Mouse (Mus musculus) E14TG2a.4 (cell line): Measurements from ENCODE around the gene Lcor.

Source experiments
- H3K27me3 ChIP-seq: 2 replicates; pipeline ENCODE4 v1.6.1; 2014; ENCODE audit warnings: low read length, control low read depth; ENCODE audit not compliant: insufficient read depth
- H3K36me3 ChIP-seq: 2 replicates; pipeline ENCODE4 v1.6.1; 2014; ENCODE audit warnings: low read length, control low read depth; ENCODE audit not compliant: insufficient read depth
- H3K4me1 ChIP-seq: replicated peaks from 2 replicates; pipeline ENCODE4 v1.6.1; 2014; ENCODE audit warnings: low read depth, low read length, control low read depth
- H3K4me3 ChIP-seq: replicated peaks from 2 replicates; pipeline ENCODE4 v1.5.1; 2014; ENCODE audit warnings: mild to moderate bottlenecking, low read length
- H3K9me3 ChIP-seq: 2 replicates; pipeline ENCODE4 v1.6.1; 2014; ENCODE audit warnings: low read length, control low read depth
- CTCF ChIP-seq: conservative IDR thresholded peaks from 2 replicates; pipeline ENCODE4 v1.5.1; 2014; ENCODE audit warnings: low read length
- NANOG ChIP-seq: IDR thresholded peaks from 2 replicates; pipeline ENCODE4 v1.6.1; 2014; ENCODE audit warnings: borderline replicate concordance, low read length, mixed read lengths
- POU5F1 ChIP-seq: IDR thresholded peaks from 2 replicates; pipeline ENCODE4 v1.6.1; 2014; ENCODE audit warnings: low read length, borderline replicate concordance

The Lcor gene

DNA sequence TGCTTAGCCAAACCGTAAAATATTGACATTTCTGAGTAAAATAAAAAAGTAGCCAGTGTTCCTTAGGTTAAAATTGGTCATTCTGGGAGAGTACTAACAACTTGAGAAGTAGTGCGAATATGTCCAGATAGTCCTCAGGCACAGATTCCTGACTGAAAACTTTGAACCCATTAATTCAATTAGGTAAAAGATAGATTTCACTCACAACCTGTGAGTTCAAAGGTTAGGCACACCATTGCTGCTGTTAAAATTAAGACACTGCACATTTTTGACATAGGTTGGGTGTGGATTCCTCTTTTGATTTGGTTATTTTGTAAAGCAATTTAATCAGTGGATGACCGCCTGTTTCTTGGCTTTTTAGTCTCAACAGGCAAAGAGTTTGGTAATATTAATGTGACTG is 78.4 kb downstream of the Lcor start:
- Histone ChIP-seq H3K36me3 (peaks cover 40% of the 10 kb centered on the region), H3K27me3 (no peaks in the 10 kb centered on the region), H3K9me3 (no peaks in the 10 kb centered on the region), H3K4me1 (no peaks in the 10 kb centered on the region), H3K4me3 (no peak overlapping the region)
- TF ChIP-seq POU5F1 (no peak), CTCF (no peak), NANOG (no peak)

DNA sequence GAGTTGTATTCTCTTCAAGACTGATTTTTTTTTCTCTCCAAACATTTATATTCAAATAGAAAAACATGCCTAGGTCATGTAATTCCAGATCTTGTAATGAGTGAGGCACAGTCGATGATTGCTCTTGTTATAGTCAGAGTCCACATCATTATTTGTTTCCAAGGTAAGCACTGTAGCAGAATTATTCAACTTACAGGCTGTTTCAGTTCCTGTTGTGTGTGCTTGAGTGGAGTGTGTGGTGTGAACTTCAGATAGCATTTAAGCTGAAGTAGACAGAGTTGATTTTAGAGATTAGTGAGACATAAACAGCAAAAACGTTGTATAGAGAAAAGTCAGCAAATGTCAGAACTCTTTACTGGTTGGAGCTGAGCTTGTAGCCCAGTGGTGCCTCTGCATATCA is 86.4 kb downstream of the Lcor start:
- H3K4me1 ChIP-seq: peaks cover 20% of the 10 kb centered on the region
- 0 out of 2 replicates have a peak, but pooled peaks cover 3% of the 10 kb centered on the region for H3K36me3 ChIP-seq
- TF ChIP-seq CTCF: no peak
- no peak for TF ChIP-seq POU5F1
- no peak for TF ChIP-seq NANOG
- no peaks in the 10 kb centered on the region for H3K9me3 ChIP-seq
- no peaks in the 10 kb centered on the region for H3K27me3 ChIP-seq
- no peak overlapping the region for H3K4me3 ChIP-seq

DNA sequence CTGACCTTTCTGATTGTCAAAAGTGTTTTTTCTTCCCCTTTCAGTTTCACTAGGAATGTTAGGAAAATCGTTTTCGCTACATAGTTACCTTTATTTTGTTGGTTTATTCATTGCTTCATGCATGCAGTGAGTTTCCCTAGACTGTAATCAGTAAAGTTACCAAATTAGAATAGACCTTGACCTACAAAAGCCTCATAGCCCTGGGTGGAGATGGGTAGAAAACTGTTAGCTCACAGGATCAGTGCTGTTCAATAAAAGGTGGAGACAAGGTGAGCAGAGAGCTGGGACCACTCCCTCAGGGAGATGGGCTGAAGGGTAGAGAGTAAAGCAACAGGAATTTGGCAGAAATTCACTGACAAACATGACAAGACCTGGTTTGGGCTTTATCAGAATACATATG is 91.3 kb downstream of the Lcor start:
- peaks cover 30% of the 10 kb centered on the region for H3K4me1 ChIP-seq
- TF ChIP-seq CTCF (no peak), POU5F1 (no peak), NANOG (no peak)
- no peak overlapping the region for H3K4me3 ChIP-seq
- no peaks in the 10 kb centered on the region for H3K9me3 ChIP-seq
- no peaks in the 10 kb centered on the region for H3K27me3 ChIP-seq
- H3K36me3 ChIP-seq: peaks cover 6% of the 10 kb centered on the region

DNA sequence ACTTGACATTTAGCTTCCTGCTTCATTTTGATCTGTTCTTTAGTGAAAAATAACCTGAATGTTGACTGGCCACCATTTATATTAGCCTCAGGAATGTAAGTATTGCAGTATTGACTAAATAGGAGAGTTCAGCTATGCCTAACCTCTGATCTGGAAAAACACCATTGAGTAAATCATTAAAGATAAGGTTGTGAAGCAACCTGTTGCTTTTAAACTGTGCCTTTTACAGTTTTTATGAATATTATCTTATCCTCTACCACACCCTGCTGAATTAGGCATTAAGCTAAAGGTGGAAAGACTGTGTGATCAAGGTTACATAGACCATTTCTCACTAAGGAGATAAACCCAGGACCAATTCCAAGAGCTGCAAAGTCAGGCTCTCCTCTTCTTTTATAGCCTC is 95.1 kb downstream of the Lcor start:
- Histone ChIP-seq H3K9me3 (no peaks in the 10 kb centered on the region), H3K4me3 (no peak overlapping the region), H3K4me1 (peaks cover 21% of the 10 kb centered on the region), H3K27me3 (no peaks in the 10 kb centered on the region), H3K36me3 (peaks cover 28% of the 10 kb centered on the region)
- TF ChIP-seq NANOG: no peak
- no peak for TF ChIP-seq POU5F1
- no peak for TF ChIP-seq CTCF

DNA sequence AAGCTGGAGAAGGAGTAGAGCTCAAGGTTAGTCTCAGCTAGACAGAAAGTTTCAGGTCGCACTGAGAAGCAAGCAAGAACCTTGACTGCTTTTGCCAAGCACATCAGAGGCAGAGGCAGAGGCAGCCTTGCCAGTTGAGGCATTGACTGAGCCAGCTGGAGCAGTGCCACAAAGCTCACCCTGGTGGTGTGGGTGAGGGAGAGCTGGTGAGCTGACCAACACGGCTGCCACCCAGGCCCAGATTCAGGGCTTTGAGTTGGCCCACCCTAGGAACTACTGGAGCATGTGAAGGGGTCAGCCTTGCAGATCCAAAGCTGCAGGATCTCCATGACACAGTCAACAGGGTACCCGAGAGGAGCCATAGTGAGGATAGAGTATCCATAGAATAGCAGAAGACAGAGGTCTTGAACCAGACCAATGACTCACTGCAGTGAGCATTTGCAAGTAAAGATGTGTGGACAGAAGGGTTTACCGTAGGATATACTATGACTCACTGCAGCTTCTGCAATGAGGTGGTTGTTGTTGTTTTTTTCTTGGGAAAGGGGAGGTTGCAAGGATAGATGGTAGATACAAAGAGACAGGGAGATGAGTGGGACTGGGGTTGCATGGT is 97.0 kb downstream of the Lcor start:
- no peaks in the 10 kb centered on the region for H3K27me3 ChIP-seq
- peaks cover 46% of the 10 kb centered on the region for H3K36me3 ChIP-seq
- no peaks in the 10 kb centered on the region for H3K9me3 ChIP-seq
- H3K4me3 ChIP-seq: no peak overlapping the region
- TF ChIP-seq NANOG: no peak
- TF ChIP-seq CTCF: no peak
- peaks cover 11% of the 10 kb centered on the region for H3K4me1 ChIP-seq

- Histone ChIP-seq H3K27me3 (no peaks in the 10 kb centered on the region), H3K4me3 (no peak within 1 kb of the TSS), H3K9me3 (no peaks in the 10 kb centered on the region), H3K4me1 (peaks cover 18% of the 10 kb centered on the region), H3K36me3 (peaks cover 68% of the 10 kb centered on the region)
- TF ChIP-seq CTCF: no peak
- no peak for TF ChIP-seq POU5F1
- no peak for TF ChIP-seq NANOG
Measured at GRCm38 (mm10) chr19:41581706-41582420, 99.4 kb downstream of the Lcor start, which contains the start of gene Gm340. Gene Gm340 (plus strand): TSS chr19:41582370.

DNA sequence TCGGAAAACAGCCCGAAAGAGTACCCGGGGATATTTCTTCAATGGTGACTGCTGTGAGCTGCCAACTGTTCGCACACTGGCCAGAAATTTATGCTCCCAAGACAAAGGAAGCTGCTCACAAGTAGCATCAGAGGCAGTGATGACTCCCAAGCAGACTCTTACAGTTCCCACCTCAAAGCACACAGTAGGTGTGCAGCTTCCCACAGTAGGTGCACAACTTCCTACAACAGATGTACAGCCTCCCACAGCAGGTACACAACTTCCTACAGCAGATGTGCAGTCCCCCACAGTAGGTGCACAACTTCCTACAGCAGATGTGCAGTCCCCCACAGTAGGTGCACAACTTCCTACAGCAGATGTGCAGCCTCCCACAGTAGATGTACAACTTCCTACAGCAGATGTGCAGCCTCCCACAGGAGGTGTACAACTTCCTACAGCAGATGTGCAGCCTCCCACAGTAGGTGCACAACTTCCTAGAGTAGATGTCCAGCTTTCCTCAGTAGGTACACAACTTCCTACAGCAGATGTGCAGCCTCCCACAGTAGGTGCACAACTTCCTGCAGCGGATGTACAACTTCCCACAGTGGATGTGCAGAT is 100.6 kb downstream of the Lcor start:
- TF ChIP-seq NANOG (no peak), POU5F1 (no peak), CTCF (no peak)
- Histone ChIP-seq H3K9me3 (no peaks in the 10 kb centered on the region), H3K27me3 (no peaks in the 10 kb centered on the region), H3K36me3 (peaks cover 75% of the 10 kb centered on the region), H3K4me3 (no peak overlapping the region), H3K4me1 (peaks cover 22% of the 10 kb centered on the region)

DNA sequence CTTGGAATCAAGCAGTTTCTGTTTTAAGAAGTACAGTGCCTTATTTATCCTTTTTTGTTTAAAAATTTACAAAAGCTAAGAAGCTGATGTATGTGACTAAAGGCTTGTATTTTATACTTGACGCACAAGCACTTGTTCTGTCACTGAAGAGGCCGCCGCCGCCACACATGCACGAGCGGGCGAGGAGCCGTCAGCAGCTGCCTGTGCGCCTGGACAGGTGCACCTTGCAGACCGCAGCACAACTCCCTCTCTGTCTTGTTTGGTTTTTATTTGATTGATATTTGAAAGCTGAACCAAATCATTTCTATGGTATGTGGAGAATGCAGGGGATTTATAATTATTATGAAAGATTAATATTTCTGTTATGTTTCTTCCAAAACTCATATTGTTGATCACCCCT is 104.3 kb downstream of the Lcor start:
- TF ChIP-seq NANOG: no peak
- TF ChIP-seq CTCF: no peak
- no peak for TF ChIP-seq POU5F1
- Histone ChIP-seq H3K4me1 (peaks cover 22% of the 10 kb centered on the region), H3K36me3 (peaks cover 68% of the 10 kb centered on the region), H3K27me3 (no peaks in the 10 kb centered on the region), H3K9me3 (no peaks in the 10 kb centered on the region), H3K4me3 (no peak overlapping the region)
